Mouse (Mus musculus) activated CD4-positive, CD25-positive, alpha-beta regulatory T cell, adult 4 months (primary cell): Measurements from ENCODE around the gene Tmed6. TPM values are rescaled to one million over a fixed set of nuclear protein-coding genes. Genes with fewer than 3 reads are reported as not detected.

Experiments used
- polyA plus RNA-seq, 2 experiments: library from polyadenylated mRNA; unstranded; fragments of 100-300 nt; shearing (Covaris generic); gene quantifications; one replicate each; pipeline ENCODE4 v1.2.1; 2017

The Tmed6 gene
- polyA plus RNA-seq, 2 experiments from 2014 or later: not detected

Other genes with a start within 250 kb of the Tmed6 start
- under 1 TPM; 0.43 to 0.44 TPM for gene Has3, start 195.4 kb downstream of the Tmed6 start, polyA plus RNA-seq
- gene Utp4, start 172.0 kb downstream of the Tmed6 start, polyA plus RNA-seq: 10 to 100 TPM; 40.0 to 54.3 TPM
- gene Sntb2, start 129.9 kb downstream of the Tmed6 start, polyA plus RNA-seq: 1 to 10 TPM; 3.1 to 6.1 TPM
- 10 to 100 TPM; 32.8 to 33.1 TPM for gene Vps4a, start 34.4 kb downstream of the Tmed6 start, polyA plus RNA-seq
- 1 to 10 TPM; 3.8 to 4.9 TPM for gene Pdf, start 17.0 kb downstream of the Tmed6 start, polyA plus RNA-seq
- 10 to 100 TPM; 10.8 to 11.4 TPM for gene Cog8, start 9.0 kb downstream of the Tmed6 start, polyA plus RNA-seq
- 10 to 100 TPM; 67.9 to 87.2 TPM for gene Nip7, start 8.8 kb downstream of the Tmed6 start, polyA plus RNA-seq
- 10 to 100 TPM; 11.2 TPM for gene Terf2, start 30.9 kb upstream of the Tmed6 start, polyA plus RNA-seq
- 10 to 100 TPM; 36.6 to 37.2 TPM for gene Cyb5b, start 85.0 kb upstream of the Tmed6 start, polyA plus RNA-seq
- 10 to 100 TPM; 13.4 to 16.4 TPM for gene Nfat5, start 227.8 kb upstream of the Tmed6 start, polyA plus RNA-seq